ENCODE assay signal across 9 mouse cellular contexts in the genomic region with DNA sequence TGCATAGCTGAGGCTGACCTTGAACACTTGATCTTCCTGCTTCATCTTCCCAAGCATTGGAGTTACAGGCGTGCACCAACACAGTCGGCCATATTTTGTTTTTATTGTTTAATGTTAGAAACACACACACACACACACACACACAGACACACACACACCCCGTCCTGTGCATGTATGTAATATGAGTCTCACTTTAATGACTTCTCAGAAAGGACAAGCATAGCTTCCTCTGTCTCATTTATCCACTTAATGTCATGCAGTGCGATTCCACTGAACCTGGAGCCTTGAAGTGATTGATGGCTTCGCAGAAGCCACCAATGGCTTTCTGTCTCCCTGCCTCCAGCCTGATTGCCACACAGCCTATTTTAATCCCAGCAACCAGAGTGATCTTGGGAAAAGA. TPM values are rescaled to one million over a fixed set of nuclear protein-coding genes. Genes with fewer than 3 reads are reported as not detected.
A peak's percentile ranks its signal among the peaks of the same experiment; 100 is the strongest.
DNase-seq lines count a peak whose midpoint lies in the region; ATAC-seq and TF ChIP-seq lines count a peak whose summit lies in the region.
"Had no signal": no experiment of that assay in that cellular context is flagged by ENCODE, and none has a peak within 500 bp of the region (broad histone marks: within the 10 kb centered on the region; RNA-seq: fewer than 3 reads in every experiment).

No protein-coding gene starts in this region.

- 45% methylated on average over 5 of the region's 5 CpGs for WGBS in lung, embryonic 14.5 days
- 35% methylated on average over 5 of the region's 5 CpGs for whole genome bisulfite sequencing in hindbrain, embryonic 16.5 days
- WGBS in neural tube, embryonic 14.5 days = 38% methylated on average over 5 of the region's 5 CpGs
- WGBS in lung, postnatal 0 days = 51% methylated on average over 5 of the region's 5 CpGs

- TF ChIP-seq EP300 in lung, postnatal 0 days (IDR thresholded peaks at IDR 0.05) = no peak

- no peaks in the 10 kb centered on the region for H3K27me3 ChIP-seq in lung, embryonic 14.5 days (ENCODE audit: insufficient read depth, low read length)
- H3K27me3 ChIP-seq in hindbrain, embryonic 16.5 days (replicated peaks; ENCODE audit: control insufficient read depth, insufficient read depth, low read length) = no peaks in the 10 kb centered on the region
- no peaks in the 10 kb centered on the region for H3K27me3 ChIP-seq in neural tube, embryonic 14.5 days (ENCODE audit: control insufficient read depth, insufficient read depth, low read length)
- H3K27me3 ChIP-seq in lung, postnatal 0 days (replicated peaks; ENCODE audit: insufficient read depth, low read length) = no peaks in the 10 kb centered on the region

- H3K4me2 ChIP-seq in lung, embryonic 14.5 days = no peak overlapping the region
- no peak overlapping the region; the same call in 1 of the 2 replicates for H3K4me2 ChIP-seq in hindbrain, embryonic 16.5 days (ENCODE audit: low read length)
- no peak overlapping the region for H3K4me2 ChIP-seq in neural tube, embryonic 14.5 days (ENCODE audit: low read depth, low read length)
- no peak overlapping the region for H3K4me2 ChIP-seq in lung, postnatal 0 days (replicated peaks; ENCODE audit: low read depth, low read length)

- no peaks in the 10 kb centered on the region for H3K36me3 ChIP-seq in lung, embryonic 14.5 days (ENCODE audit: insufficient read depth)
- H3K36me3 ChIP-seq in hindbrain, embryonic 16.5 days (ENCODE audit: control insufficient read depth, insufficient read depth, low read length) = no peaks in the 10 kb centered on the region
- no peaks in the 10 kb centered on the region for H3K36me3 ChIP-seq in neural tube, embryonic 14.5 days (ENCODE audit: control insufficient read depth, insufficient read depth, low read length)
- H3K36me3 ChIP-seq in lung, postnatal 0 days (ENCODE audit: insufficient read depth, low read length) = no peaks in the 10 kb centered on the region

- no peaks in the 10 kb centered on the region for H3K4me1 ChIP-seq in lung, embryonic 14.5 days (ENCODE audit: insufficient read depth)
- peaks cover 11% of the 10 kb centered on the region for H3K4me1 ChIP-seq in hindbrain, embryonic 16.5 days (ENCODE audit: control insufficient read depth, insufficient read depth, low read depth, low read length)
- H3K4me1 ChIP-seq in neural tube, embryonic 14.5 days (ENCODE audit: control insufficient read depth, insufficient read depth, low read length) = peaks cover 9% of the 10 kb centered on the region; the same call in 1 of the 2 replicates
- H3K4me1 ChIP-seq in lung, postnatal 0 days (ENCODE audit: insufficient read depth, low read depth, low read length) = no peaks in the 10 kb centered on the region; the same call in 1 of the 2 replicates

- no peak for TF ChIP-seq CTCF in lung, embryonic 14.5 days (IDR thresholded peaks at IDR 0.05; ENCODE audit: low read depth)
- TF ChIP-seq CTCF in lung, postnatal 0 days (IDR thresholded peaks at IDR 0.05) = no peak

- H3K9me3 ChIP-seq in lung, embryonic 14.5 days (ENCODE audit: low read depth, low read length) = no peaks in the 10 kb centered on the region
- no peaks in the 10 kb centered on the region for H3K9me3 ChIP-seq in hindbrain, embryonic 16.5 days (ENCODE audit: control insufficient read depth, low read length)
- no peaks in the 10 kb centered on the region for H3K9me3 ChIP-seq in neural tube, embryonic 14.5 days (ENCODE audit: control insufficient read depth, low read length)
- no peaks in the 10 kb centered on the region for H3K9me3 ChIP-seq in lung, postnatal 0 days (ENCODE audit: low read length)

- ATAC-seq in lung, embryonic 14.5 days (ENCODE audit: insufficient read depth) = peak; percentile 28; the same call in 1 of the 2 replicates
- peak; percentile 57 for ATAC-seq in hindbrain, embryonic 16.5 days
- peak; percentile 78 for ATAC-seq in neural tube, embryonic 14.5 days (ENCODE audit: low read depth)
- ATAC-seq in lung, postnatal 0 days = no peak

- no peak overlapping the region for H3K27ac ChIP-seq in lung, embryonic 14.5 days (ENCODE audit: low read depth)
- no peak overlapping the region; the same call in 1 of the 2 replicates for H3K27ac ChIP-seq in hindbrain, embryonic 16.5 days (ENCODE audit: low read depth, low read length)
- 0 out of 2 replicates have a peak overlapping the region, but pooled peaks have one; percentile 64 for H3K27ac ChIP-seq in neural tube, embryonic 14.5 days (ENCODE audit: low read depth, low read length)
- H3K27ac ChIP-seq in lung, postnatal 0 days (ENCODE audit: low read length) = no peak overlapping the region

- intact Hi-C loops in left cerebral cortex, postnatal 4 days (cut with DNase I) = no loop called here

- no peak overlapping the region for H3K4me3 ChIP-seq in lung, embryonic 14.5 days (ENCODE audit: low read depth, low read length)
- no peak overlapping the region for H3K4me3 ChIP-seq in hindbrain, embryonic 16.5 days (ENCODE audit: low read length)
- no peak overlapping the region for H3K4me3 ChIP-seq in neural tube, embryonic 14.5 days (ENCODE audit: low read depth, low read length)
- H3K4me3 ChIP-seq in lung, postnatal 0 days (ENCODE audit: low read depth, low read length) = no peak overlapping the region

- no peak for DNase-seq in lung, embryonic 14.5 days
- DNase-seq in lung, postnatal 14 days = no peak
- DNase-seq in embryo, embryonic 9.5 days (ENCODE audit: extremely low spot score) = peak; percentile 24
- DNase-seq in lung, postnatal 0 days (ENCODE audit: low spot score) = no peak
- no peak for DNase-seq in left cerebral cortex, postnatal 4 days
- DNase-seq: kidney, postnatal 4 days had no signal

- no peak overlapping the region for H3K9ac ChIP-seq in lung, embryonic 14.5 days
- no peak overlapping the region for H3K9ac ChIP-seq in hindbrain, embryonic 16.5 days (ENCODE audit: low read depth, low read length)
- H3K9ac ChIP-seq in neural tube, embryonic 14.5 days (replicated peaks; ENCODE audit: low read depth, low read length) = no peak overlapping the region
- H3K9ac ChIP-seq in lung, postnatal 0 days (replicated peaks; ENCODE audit: low read depth) = no peak overlapping the region

RNA-seq across cellular contexts. Expression of a gene that starts 15.2 kb away (rescaled TPM):
- 3.5 and 4.5 TPM in 2 replicates for polyA plus RNA-seq in lung, embryonic 14.5 days (2014; fragmentation: Nextera tagmentation; extraction: Ambion mirVana)
- 38.0 and 45.4 TPM in 2 replicates for polyA plus RNA-seq in hindbrain, embryonic 16.5 days (2015; fragmentation: Nextera tagmentation; extraction: Ambion mirVana)
- polyA plus RNA-seq in neural tube, embryonic 14.5 days (2014; fragmentation: Nextera tagmentation; extraction: Ambion mirVana) = 70.3 and 74.0 TPM in 2 replicates
- polyA plus RNA-seq in lung, postnatal 0 days (2015; fragmentation: Nextera tagmentation; extraction: Ambion mirVana) = 0.73 and 1.00 TPM in 2 replicates
- 10 to 100 TPM; 94.8 to 96.6 TPM for total RNA-seq in left cerebral cortex, postnatal 4 days (2021)
- total RNA-seq: MEL had no signal
